Mouse (Mus musculus): ENCODE data around the gene Wasf3. TPM values are rescaled to one million over a fixed set of nuclear protein-coding genes. Genes with fewer than 3 reads are reported as not detected.
"Not testable (repeated sequence)": the region's sequence is repeated elsewhere in the genome, so short reads cannot be mapped to it uniquely, and the experiment has no call there.

Wasf3 gene
- total and polyA plus RNA-seq, 3 experiments, result 0.31 to 0.74 (median 0.34) TPM

DNA sequence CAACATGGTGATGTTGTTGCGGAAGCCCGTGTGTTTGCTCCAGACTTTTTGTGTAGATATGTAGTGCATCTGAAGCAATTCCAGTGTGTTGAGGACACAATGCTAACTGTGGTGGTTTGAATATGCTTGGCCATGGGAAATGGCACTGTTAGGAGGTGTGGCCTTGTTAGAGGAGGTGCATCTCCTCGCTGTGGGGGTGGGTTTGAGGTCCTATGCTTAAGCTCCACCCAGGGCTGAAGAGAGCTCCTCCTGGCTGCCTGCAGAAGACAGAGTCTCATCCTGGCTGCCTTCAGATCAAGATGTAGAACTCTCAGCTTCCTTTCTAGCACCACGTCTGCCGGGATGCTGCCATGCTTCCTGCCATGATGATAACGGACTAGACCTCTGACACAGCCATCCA, 1.4 kb upstream of the Wasf3 start:
- no peak overlapping the region for H3K9ac ChIP-seq (ENCODE audit: low read depth, low read length)
- no peaks in the 10 kb centered on the region for H3K36me3 ChIP-seq (ENCODE audit: control insufficient read depth, insufficient read depth, low read length)
- 65% methylated on average over 6 of the region's 6 CpGs for WGBS
- H3K4me3 ChIP-seq, result no peak overlapping the region
- H3K27ac ChIP-seq, result no peak overlapping the region
- peaks cover 6% of the 10 kb centered on the region for H3K27me3 ChIP-seq (ENCODE audit: control insufficient read depth, insufficient read depth, low read length)
- TF ChIP-seq POLR2A (IDR thresholded peaks at IDR 0.05; ENCODE audit: insufficient read depth, low read depth, low read length) (no peak), EP300 (IDR thresholded peaks at IDR 0.05; ENCODE audit: insufficient read depth, low read depth, low read length) (no peak), CTCF (IDR thresholded peaks at IDR 0.05) (no peak)
- no peak for DNase-seq
- no peaks in the 10 kb centered on the region for H3K79me2 ChIP-seq (replicated peaks; ENCODE audit: control insufficient read depth, insufficient read depth, low read length)
- intact Hi-C loops (cut with DNase I), result no loop called here
- no peaks in the 10 kb centered on the region; the same call in 1 of the 2 replicates for H3K4me1 ChIP-seq (ENCODE audit: control insufficient read depth, insufficient read depth, low read length)

DNA sequence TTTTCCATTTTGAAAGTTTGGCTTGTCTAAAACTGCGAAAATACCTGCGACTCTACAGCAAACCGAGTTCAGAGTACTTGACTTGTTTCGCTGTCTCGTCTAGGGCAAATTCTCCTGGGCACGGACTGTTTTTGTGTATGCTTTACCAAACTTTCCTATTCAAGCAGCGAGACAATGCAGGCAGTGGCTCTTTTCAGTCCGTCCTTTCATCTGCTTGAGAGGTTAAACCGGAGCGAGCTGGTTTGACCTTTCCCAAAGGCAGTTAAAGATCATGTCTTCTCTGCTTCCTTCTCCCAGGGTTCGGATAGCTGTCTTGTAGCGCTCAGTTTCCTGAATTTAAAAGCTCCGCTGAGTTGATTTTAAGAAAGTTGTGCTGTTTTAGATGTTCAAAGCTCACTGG, 1.2 kb downstream of the Wasf3 start:
- H3K4me1 ChIP-seq (ENCODE audit: control insufficient read depth, insufficient read depth, low read length), result no peaks in the 10 kb centered on the region; the same call in 1 of the 2 replicates
- WGBS, result 42% methylated on average over 13 of the region's 13 CpGs

DNA sequence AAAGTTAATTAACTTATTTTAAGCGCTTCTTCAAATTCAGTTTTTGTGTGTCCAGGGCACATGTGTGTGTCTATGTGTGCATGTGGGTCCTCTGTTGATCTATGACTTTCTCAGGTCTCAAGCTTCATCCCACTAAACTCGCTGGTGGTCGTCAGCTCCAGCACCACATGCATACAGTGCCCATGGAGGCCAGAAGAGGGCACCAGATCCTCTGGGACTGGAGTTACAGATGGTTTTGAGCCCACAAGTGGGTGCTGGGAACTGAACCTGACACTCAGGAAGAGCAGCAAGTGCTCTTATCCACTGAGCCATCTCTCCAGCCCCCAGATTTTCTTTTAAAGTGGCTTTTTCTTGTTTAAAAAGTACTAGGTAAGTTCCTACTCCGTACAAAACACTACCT, 2.1 kb downstream of the Wasf3 start:
- H3K4me3 ChIP-seq, result no peak overlapping the region
- 84% methylated on average over 4 of the region's 4 CpGs for WGBS
- peaks cover 6% of the 10 kb centered on the region for H3K27me3 ChIP-seq (ENCODE audit: control insufficient read depth, insufficient read depth, low read length)
- no peaks in the 10 kb centered on the region for H3K79me2 ChIP-seq (replicated peaks; ENCODE audit: control insufficient read depth, insufficient read depth, low read length)
- H3K36me3 ChIP-seq (ENCODE audit: control insufficient read depth, insufficient read depth, low read length), result no peaks in the 10 kb centered on the region
- no peak for TF ChIP-seq CTCF (IDR thresholded peaks at IDR 0.05)
- no peak for TF ChIP-seq POLR2A (IDR thresholded peaks at IDR 0.05; ENCODE audit: insufficient read depth, low read depth, low read length)
- TF ChIP-seq EP300 (IDR thresholded peaks at IDR 0.05; ENCODE audit: insufficient read depth, low read depth, low read length), result no peak
- no peak for DNase-seq
- intact Hi-C loops (cut with DNase I), result no loop called here
- H3K4me1 ChIP-seq (ENCODE audit: control insufficient read depth, insufficient read depth, low read length), result no peaks in the 10 kb centered on the region; the same call in 1 of the 2 replicates
- no peak overlapping the region for H3K9ac ChIP-seq (ENCODE audit: low read depth, low read length)
- no peak overlapping the region for H3K27ac ChIP-seq

More for the DNA sequence above, 1.2 kb downstream of the Wasf3 start:
- Histone ChIP-seq H3K27ac (no peak overlapping the region), H3K9ac (ENCODE audit: low read depth, low read length) (no peak overlapping the region), H3K36me3 (ENCODE audit: control insufficient read depth, insufficient read depth, low read length) (no peaks in the 10 kb centered on the region), H3K79me2 (replicated peaks; ENCODE audit: control insufficient read depth, insufficient read depth, low read length) (no peaks in the 10 kb centered on the region), H3K4me3 (no peak overlapping the region), H3K27me3 (ENCODE audit: control insufficient read depth, insufficient read depth, low read length) (peaks cover 6% of the 10 kb centered on the region)
- intact Hi-C loops (cut with DNase I), result no loop called here
- no peak for TF ChIP-seq CTCF (IDR thresholded peaks at IDR 0.05)
- TF ChIP-seq EP300 (IDR thresholded peaks at IDR 0.05; ENCODE audit: insufficient read depth, low read depth, low read length), result no peak
- no peak for TF ChIP-seq POLR2A (IDR thresholded peaks at IDR 0.05; ENCODE audit: insufficient read depth, low read depth, low read length)
- DNase-seq, result no peak

DNA sequence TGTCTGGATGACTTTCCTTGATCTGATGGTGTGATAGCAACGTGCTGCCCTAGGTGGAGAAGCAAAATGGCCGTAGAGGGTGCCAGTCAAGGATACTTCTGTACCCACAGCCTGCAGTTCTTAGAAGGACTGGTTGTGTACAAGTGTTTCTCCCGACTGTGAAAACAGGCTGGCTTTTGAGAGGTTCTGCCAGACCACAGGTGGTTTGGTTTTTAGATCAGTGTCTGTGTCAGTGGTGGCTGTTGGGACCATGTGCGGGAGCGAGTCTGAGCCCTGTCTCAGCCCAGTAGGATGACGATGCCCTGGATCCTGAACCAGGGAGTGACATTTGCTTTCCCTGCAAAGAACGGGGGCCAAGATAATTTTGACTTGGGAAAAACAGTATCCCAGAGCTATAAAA, 9.8 kb downstream of the Wasf3 start:
- Histone ChIP-seq H3K36me3 (ENCODE audit: control insufficient read depth, insufficient read depth, low read length) (no peaks in the 10 kb centered on the region), H3K9ac (ENCODE audit: low read depth, low read length) (no peak overlapping the region), H3K79me2 (replicated peaks; ENCODE audit: control insufficient read depth, insufficient read depth, low read length) (no peaks in the 10 kb centered on the region), H3K27me3 (ENCODE audit: control insufficient read depth, insufficient read depth, low read length) (no peaks in the 10 kb centered on the region), H3K4me1 (ENCODE audit: control insufficient read depth, insufficient read depth, low read length) (no peaks in the 10 kb centered on the region), H3K4me3 (no peak overlapping the region), H3K27ac (no peak overlapping the region)
- 77% methylated on average over 7 of the region's 7 CpGs for WGBS
- DNase-seq, result no peak
- intact Hi-C loops (cut with DNase I), result no loop called here
- TF ChIP-seq POLR2A (IDR thresholded peaks at IDR 0.05; ENCODE audit: insufficient read depth, low read depth, low read length) (no peak), EP300 (IDR thresholded peaks at IDR 0.05; ENCODE audit: insufficient read depth, low read depth, low read length) (no peak), CTCF (IDR thresholded peaks at IDR 0.05) (no peak)

DNA sequence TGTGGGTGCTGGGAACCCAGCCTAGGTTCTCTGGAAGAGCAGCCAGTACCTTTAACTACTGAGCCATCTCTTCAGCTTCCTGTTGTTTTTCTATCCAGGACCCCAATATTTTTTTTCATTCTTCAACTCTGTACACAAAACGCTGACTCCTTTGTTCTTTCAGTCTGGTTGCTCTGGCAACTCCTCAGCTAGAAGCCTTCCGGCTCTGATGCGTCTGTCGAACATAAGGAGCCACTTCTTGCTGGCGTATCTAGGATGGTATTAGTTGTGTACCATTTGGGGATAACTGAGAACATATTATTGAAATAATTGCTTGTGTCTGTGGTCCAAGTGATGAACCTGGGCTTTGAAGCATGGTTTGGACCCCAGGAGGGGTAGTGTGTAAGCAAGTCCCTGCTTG, 12.5 kb downstream of the Wasf3 start:
- H3K9ac ChIP-seq (ENCODE audit: low read depth, low read length), result no peak overlapping the region
- H3K4me3 ChIP-seq, result no peak overlapping the region
- no peak for DNase-seq
- H3K27ac ChIP-seq, result no peak overlapping the region
- no peaks in the 10 kb centered on the region for H3K27me3 ChIP-seq (ENCODE audit: control insufficient read depth, insufficient read depth, low read length)
- H3K79me2 ChIP-seq (replicated peaks; ENCODE audit: control insufficient read depth, insufficient read depth, low read length), result no peaks in the 10 kb centered on the region
- intact Hi-C loops (cut with DNase I), result no loop called here
- WGBS, result 76% methylated on average over 5 of the region's 5 CpGs
- H3K4me1 ChIP-seq (ENCODE audit: control insufficient read depth, insufficient read depth, low read length), result no peaks in the 10 kb centered on the region
- TF ChIP-seq POLR2A (IDR thresholded peaks at IDR 0.05; ENCODE audit: insufficient read depth, low read depth, low read length), result no peak
- TF ChIP-seq EP300 (IDR thresholded peaks at IDR 0.05; ENCODE audit: insufficient read depth, low read depth, low read length), result no peak
- TF ChIP-seq CTCF (IDR thresholded peaks at IDR 0.05), result no peak
- H3K36me3 ChIP-seq (ENCODE audit: control insufficient read depth, insufficient read depth, low read length), result no peaks in the 10 kb centered on the region

DNA sequence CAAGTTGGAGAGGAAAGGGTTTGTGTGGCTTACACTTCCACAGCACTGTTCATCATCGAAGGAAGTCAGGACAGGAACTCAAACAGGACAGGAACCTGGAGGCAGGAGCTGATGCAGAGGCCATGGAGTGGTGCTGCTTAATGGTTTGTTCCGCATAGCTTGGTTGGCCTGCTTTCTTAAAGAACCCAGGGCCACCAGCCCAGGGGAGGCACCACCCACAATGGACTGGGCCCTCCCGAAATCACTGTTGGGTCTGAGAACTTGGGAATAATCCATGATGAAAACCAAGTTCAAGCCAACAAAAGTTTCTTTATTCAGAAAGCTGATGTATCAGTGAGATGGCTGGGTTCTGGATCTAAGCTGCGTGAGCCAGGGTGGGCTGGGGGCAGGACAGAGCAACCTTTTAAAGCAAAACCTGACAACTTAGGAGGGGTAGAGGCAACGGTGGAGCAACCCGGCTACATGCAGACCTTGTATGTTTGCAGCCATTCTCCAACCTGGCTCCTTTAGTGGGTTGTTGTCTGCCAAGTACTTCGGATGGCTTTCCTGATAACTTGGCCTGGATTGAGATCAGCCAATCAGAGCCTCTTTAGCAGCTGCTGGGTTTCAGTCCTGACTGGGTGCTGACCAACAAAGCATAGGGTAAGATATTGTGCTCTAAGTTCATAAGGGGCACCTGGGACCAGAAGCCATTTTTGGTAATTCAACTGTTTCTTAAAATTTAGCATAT, 13.8 kb downstream of the Wasf3 start:
- intact Hi-C loops (cut with DNase I), result no loop called here
- Histone ChIP-seq H3K4me3 (no peak overlapping the region), H3K79me2 (replicated peaks; ENCODE audit: control insufficient read depth, insufficient read depth, low read length) (no peaks in the 10 kb centered on the region), H3K4me1 (ENCODE audit: control insufficient read depth, insufficient read depth, low read length) (no peaks in the 10 kb centered on the region), H3K27me3 (ENCODE audit: control insufficient read depth, insufficient read depth, low read length) (no peaks in the 10 kb centered on the region), H3K27ac (no peak overlapping the region), H3K36me3 (ENCODE audit: control insufficient read depth, insufficient read depth, low read length) (no peaks in the 10 kb centered on the region), H3K9ac (ENCODE audit: low read depth, low read length) (no peak overlapping the region)
- DNase-seq, result no peak
- TF ChIP-seq POLR2A (IDR thresholded peaks at IDR 0.05; ENCODE audit: insufficient read depth, low read depth, low read length), result no peak
- TF ChIP-seq CTCF (IDR thresholded peaks at IDR 0.05), result no peak
- TF ChIP-seq EP300 (IDR thresholded peaks at IDR 0.05; ENCODE audit: insufficient read depth, low read depth, low read length), result no peak
- 82% methylated on average over 7 of the region's 7 CpGs for WGBS

DNA sequence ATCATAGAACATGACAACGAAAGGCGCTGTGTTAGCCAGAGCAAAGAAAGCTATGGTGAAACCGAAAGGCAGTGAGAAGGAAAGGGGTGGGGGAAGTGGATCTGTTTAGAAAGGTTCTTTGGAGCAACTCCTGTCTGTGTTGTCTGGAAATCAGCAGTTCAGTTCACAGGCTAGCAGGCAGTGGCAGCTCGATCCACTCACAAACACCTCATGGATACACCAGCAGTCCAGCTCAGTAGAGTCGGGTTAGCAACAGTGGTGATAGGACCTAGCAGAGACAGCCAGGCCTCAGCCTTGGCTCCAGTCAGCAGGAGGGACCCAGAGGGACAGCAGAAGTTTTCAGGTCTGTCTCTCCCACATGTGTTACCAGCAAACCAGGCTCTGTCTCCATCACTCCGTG, 16.2 kb downstream of the Wasf3 start:
- H3K27me3 ChIP-seq (ENCODE audit: control insufficient read depth, insufficient read depth, low read length); H3K27ac ChIP-seq; H3K9ac ChIP-seq (ENCODE audit: low read depth, low read length); H3K4me1 ChIP-seq (ENCODE audit: control insufficient read depth, insufficient read depth, low read length); DNase-seq; H3K79me2 ChIP-seq (replicated peaks; ENCODE audit: control insufficient read depth, insufficient read depth, low read length); H3K36me3 ChIP-seq (ENCODE audit: control insufficient read depth, insufficient read depth, low read length); intact Hi-C loops (cut with DNase I); H3K4me3 ChIP-seq: not testable (repeated sequence)
- 82% methylated on average over 6 of the region's 6 CpGs for WGBS

Measured in heart, adult 2 months (tissue).